Mouse (Mus musculus): ENCODE results near the gene Magi1. TPM values are rescaled to one million over a fixed set of nuclear protein-coding genes. Genes with fewer than 3 reads are reported as not detected.

The Magi1 gene
- polyA plus RNA-seq, 1 experiment from 2014 or later, result 7.9 TPM

GRCm38 (mm10) chr6:93912582-93913225, 371.0 kb downstream of the Magi1 start:
- no peaks in the 10 kb centered on the region for H3K9me3 ChIP-seq (ENCODE audit: control insufficient read depth, low read length)
- no peaks in the 10 kb centered on the region for H3K27me3 ChIP-seq (ENCODE audit: control insufficient read depth, insufficient read depth, low read length)
- peak overlapping the region; percentile 68 for H3K4me2 ChIP-seq (ENCODE audit: low read length)
- peaks cover 12 to 26% of the 10 kb centered on the region in 2 experiments for H3K4me1 ChIP-seq (ENCODE audit: control insufficient read depth in 2 of 2, insufficient read depth in 2 of 2, low read length in 2 of 2)
- peak; percentile 67; the same call in 1 of the 2 replicates for ATAC-seq (ENCODE audit: insufficient number of reproducible peaks, insufficient read depth, low FRiP score, low read depth)
- peak overlapping the region; percentile 68 for H3K9ac ChIP-seq (ENCODE audit: low read length)
- H3K36me3 ChIP-seq (ENCODE audit: control insufficient read depth, insufficient read depth, low read length), result no peaks in the 10 kb centered on the region
- H3K4me3 ChIP-seq (ENCODE audit: control insufficient read depth in 1 of 2, insufficient read depth in 1 of 2, low read depth in 1 of 2, low read length in 2 of 2), result peak overlapping the region; percentile 36 to 44
- peak overlapping the region; percentile 51 to 53 for H3K27ac ChIP-seq (replicated peaks in 1 of 2; ENCODE audit: control insufficient read depth in 1 of 2, insufficient read depth in 1 of 2, low read depth in 2 of 2, low read length in 2 of 2)
- 2% methylated on average over 18 of the region's 20 CpGs for WGBS

GRCm38 (mm10) chr6:93912003-93912581, 371.6 kb downstream of the Magi1 start:
- no peak for ATAC-seq (ENCODE audit: insufficient number of reproducible peaks, insufficient read depth, low FRiP score, low read depth)
- Histone ChIP-seq H3K27ac (replicated peaks in 1 of 2; ENCODE audit: control insufficient read depth in 1 of 2, insufficient read depth in 1 of 2, low read depth in 2 of 2, low read length in 2 of 2) (peak overlapping the region in 1 of 2 experiments; percentile 51; a peak in 2 of 4 replicates), H3K9ac (ENCODE audit: low read length) (peak overlapping the region; percentile 68), H3K4me2 (ENCODE audit: low read length) (peak overlapping the region; percentile 68), H3K4me3 (ENCODE audit: control insufficient read depth in 1 of 2, insufficient read depth in 1 of 2, low read depth in 1 of 2, low read length in 2 of 2) (peak overlapping the region; percentile 36 to 44; a peak in 3 of 4 replicates), H3K4me1 (ENCODE audit: control insufficient read depth in 2 of 2, insufficient read depth in 2 of 2, low read length in 2 of 2) (peaks cover 12 to 26% of the 10 kb centered on the region in 2 experiments), H3K9me3 (ENCODE audit: control insufficient read depth, low read length) (no peaks in the 10 kb centered on the region), H3K27me3 (ENCODE audit: control insufficient read depth, insufficient read depth, low read length) (no peaks in the 10 kb centered on the region), H3K36me3 (ENCODE audit: control insufficient read depth, insufficient read depth, low read length) (no peaks in the 10 kb centered on the region)
- WGBS, result 34% methylated on average over 8 of the region's 8 CpGs

- no peak for ATAC-seq (ENCODE audit: insufficient number of reproducible peaks, insufficient read depth, low FRiP score, low read depth)
- H3K27me3 ChIP-seq (ENCODE audit: control insufficient read depth, insufficient read depth, low read length), result no peaks in the 10 kb centered on the region
- H3K9me3 ChIP-seq (ENCODE audit: control insufficient read depth, low read length), result no peaks in the 10 kb centered on the region
- H3K4me3 ChIP-seq (ENCODE audit: control insufficient read depth in 1 of 2, insufficient read depth in 1 of 2, low read depth in 1 of 2, low read length in 2 of 2), result no peak overlapping the region
- H3K27ac ChIP-seq (replicated peaks in 1 of 2; ENCODE audit: control insufficient read depth in 1 of 2, insufficient read depth in 1 of 2, low read depth in 2 of 2, low read length in 2 of 2), result no peak overlapping the region
- no peaks in the 10 kb centered on the region for H3K36me3 ChIP-seq (ENCODE audit: control insufficient read depth, insufficient read depth, low read length)
- WGBS, result 32% methylated on average over 2 of the region's 2 CpGs
- no peak overlapping the region; the same call in 1 of the 2 replicates for H3K4me2 ChIP-seq (ENCODE audit: low read length)
- H3K9ac ChIP-seq (ENCODE audit: low read length), result no peak overlapping the region
- H3K4me1 ChIP-seq (ENCODE audit: control insufficient read depth in 2 of 2, insufficient read depth in 2 of 2, low read length in 2 of 2), result peaks cover 12 to 26% of the 10 kb centered on the region in 2 experiments
Observed at GRCm38 (mm10) chr6:93911420-93911819, 372.3 kb downstream of the Magi1 start.

GRCm38 (mm10) chr6:93909976-93910375, 373.7 kb downstream of the Magi1 start:
- 76% methylated on average over 4 of the region's 4 CpGs for WGBS
- no peak for ATAC-seq (ENCODE audit: insufficient number of reproducible peaks, insufficient read depth, low FRiP score, low read depth)

GRCm38 (mm10) chr6:93904987-93905386, 378.7 kb downstream of the Magi1 start:
- H3K4me3 ChIP-seq (ENCODE audit: control insufficient read depth in 1 of 2, insufficient read depth in 1 of 2, low read depth in 1 of 2, low read length in 2 of 2), result no peak overlapping the region
- no peaks in the 10 kb centered on the region for H3K36me3 ChIP-seq (ENCODE audit: control insufficient read depth, insufficient read depth, low read length)
- no peaks in the 10 kb centered on the region for H3K9me3 ChIP-seq (ENCODE audit: control insufficient read depth, low read length)
- no peak overlapping the region for H3K27ac ChIP-seq (replicated peaks in 1 of 2; ENCODE audit: control insufficient read depth in 1 of 2, insufficient read depth in 1 of 2, low read depth in 2 of 2, low read length in 2 of 2)
- WGBS, result 58% methylated on average over 2 of the region's 2 CpGs
- no peaks in the 10 kb centered on the region for H3K4me1 ChIP-seq (ENCODE audit: control insufficient read depth in 2 of 2, insufficient read depth in 2 of 2, low read length in 2 of 2)
- ATAC-seq (ENCODE audit: insufficient number of reproducible peaks, insufficient read depth, low FRiP score, low read depth), result no peak
- no peaks in the 10 kb centered on the region for H3K27me3 ChIP-seq (ENCODE audit: control insufficient read depth, insufficient read depth, low read length)
- no peak overlapping the region for H3K9ac ChIP-seq (ENCODE audit: low read length)
- no peak overlapping the region for H3K4me2 ChIP-seq (ENCODE audit: low read length)

More at GRCm38 (mm10) chr6:93909976-93910375, 373.7 kb downstream of the Magi1 start:
- no peak overlapping the region for H3K4me3 ChIP-seq (ENCODE audit: control insufficient read depth in 1 of 2, insufficient read depth in 1 of 2, low read depth in 1 of 2, low read length in 2 of 2)
- H3K36me3 ChIP-seq (ENCODE audit: control insufficient read depth, insufficient read depth, low read length), result no peaks in the 10 kb centered on the region
- H3K4me1 ChIP-seq (ENCODE audit: control insufficient read depth in 2 of 2, insufficient read depth in 2 of 2, low read length in 2 of 2), result peaks cover 12 to 26% of the 10 kb centered on the region in 2 experiments
- no peak overlapping the region for H3K27ac ChIP-seq (replicated peaks in 1 of 2; ENCODE audit: control insufficient read depth in 1 of 2, insufficient read depth in 1 of 2, low read depth in 2 of 2, low read length in 2 of 2)
- no peak overlapping the region for H3K4me2 ChIP-seq (ENCODE audit: low read length)
- H3K9me3 ChIP-seq (ENCODE audit: control insufficient read depth, low read length), result no peaks in the 10 kb centered on the region
- no peak overlapping the region for H3K9ac ChIP-seq (ENCODE audit: low read length)
- no peaks in the 10 kb centered on the region for H3K27me3 ChIP-seq (ENCODE audit: control insufficient read depth, insufficient read depth, low read length)

GRCm38 (mm10) chr6:93902239-93902638, 381.5 kb downstream of the Magi1 start:
- H3K27ac ChIP-seq (replicated peaks in 1 of 2; ENCODE audit: control insufficient read depth in 1 of 2, insufficient read depth in 1 of 2, low read depth in 2 of 2, low read length in 2 of 2), result no peak overlapping the region
- no peak overlapping the region for H3K4me3 ChIP-seq (ENCODE audit: control insufficient read depth in 1 of 2, insufficient read depth in 1 of 2, low read depth in 1 of 2, low read length in 2 of 2)
- no peaks in the 10 kb centered on the region for H3K36me3 ChIP-seq (ENCODE audit: control insufficient read depth, insufficient read depth, low read length)
- 79% methylated on average over 2 of the region's 2 CpGs for WGBS
- H3K9me3 ChIP-seq (ENCODE audit: control insufficient read depth, low read length), result no peaks in the 10 kb centered on the region
- H3K27me3 ChIP-seq (ENCODE audit: control insufficient read depth, insufficient read depth, low read length), result no peaks in the 10 kb centered on the region
- H3K4me2 ChIP-seq (ENCODE audit: low read length), result no peak overlapping the region
- ATAC-seq (ENCODE audit: insufficient number of reproducible peaks, insufficient read depth, low FRiP score, low read depth), result no peak
- no peaks in the 10 kb centered on the region for H3K4me1 ChIP-seq (ENCODE audit: control insufficient read depth in 2 of 2, insufficient read depth in 2 of 2, low read length in 2 of 2)
- H3K9ac ChIP-seq (ENCODE audit: low read length), result no peak overlapping the region

- WGBS, result 94% methylated on average over 2 of the region's 2 CpGs
- H3K4me2 ChIP-seq (ENCODE audit: low read length), result no peak overlapping the region
Observed at GRCm38 (mm10) chr6:93901408-93901807, 382.3 kb downstream of the Magi1 start.

More at GRCm38 (mm10) chr6:93901408-93901807, 382.3 kb downstream of the Magi1 start:
- Histone ChIP-seq H3K9ac (ENCODE audit: low read length) (no peak overlapping the region), H3K36me3 (ENCODE audit: control insufficient read depth, insufficient read depth, low read length) (no peaks in the 10 kb centered on the region), H3K27ac (replicated peaks in 1 of 2; ENCODE audit: control insufficient read depth in 1 of 2, insufficient read depth in 1 of 2, low read depth in 2 of 2, low read length in 2 of 2) (no peak overlapping the region), H3K4me3 (ENCODE audit: control insufficient read depth in 1 of 2, insufficient read depth in 1 of 2, low read depth in 1 of 2, low read length in 2 of 2) (no peak overlapping the region), H3K4me1 (ENCODE audit: control insufficient read depth in 2 of 2, insufficient read depth in 2 of 2, low read length in 2 of 2) (no peaks in the 10 kb centered on the region), H3K27me3 (ENCODE audit: control insufficient read depth, insufficient read depth, low read length) (no peaks in the 10 kb centered on the region), H3K9me3 (ENCODE audit: control insufficient read depth, low read length) (no peaks in the 10 kb centered on the region)
- no peak for ATAC-seq (ENCODE audit: insufficient number of reproducible peaks, insufficient read depth, low FRiP score, low read depth)
